Mouse (Mus musculus): ENCODE data around the gene A630073D07Rik. TPM values are rescaled to one million over a fixed set of nuclear protein-coding genes. Genes with fewer than 3 reads are reported as not detected.

A630073D07Rik gene
- polyA plus RNA-seq (2017; shearing (Covaris generic)): not detected

GRCm38 (mm10) chr6:132651426-132651825 is at the start of gene A630073D07Rik:
Gene A630073D07Rik, minus strand, starts transcription at chr6:132651526.

GRCm38 (mm10) chr6:132700907-132701306 is 49.6 kb upstream of the A630073D07Rik start, which contains the start of gene Tas2r121:
Gene Tas2r121, minus strand, starts transcription at chr6:132701007.

GRCm38 (mm10) chr6:132656653-132657052 is 5.3 kb upstream of the A630073D07Rik start, which contains the start of gene Tas2r120:
Gene Tas2r120, plus strand, starts transcription at chr6:132656953.

GRCm38 (mm10) chr6:132595613-132596012 is 55.7 kb downstream of the A630073D07Rik start, which contains the start of gene Prp2:
Gene Prp2, plus strand, starts transcription at chr6:132595913.

Other genes starting within 250 kb of the A630073D07Rik start
- gene Prh1, start 81.7 kb downstream of the A630073D07Rik start, polyA plus RNA-seq (2017; shearing (Covaris generic)): not detected
- gene Prp2, start 55.6 kb downstream of the A630073D07Rik start, polyA plus RNA-seq (2017; shearing (Covaris generic)): not detected
- not detected for gene Tas2r120, start 5.4 kb upstream of the A630073D07Rik start, polyA plus RNA-seq (2017; shearing (Covaris generic))
- not detected for gene Tas2r121, start 49.5 kb upstream of the A630073D07Rik start, polyA plus RNA-seq (2017; shearing (Covaris generic))
- gene Tas2r122, start 60.4 kb upstream of the A630073D07Rik start, polyA plus RNA-seq (2017; shearing (Covaris generic)): not detected
- not detected for gene Tas2r115, start 86.5 kb upstream of the A630073D07Rik start, polyA plus RNA-seq (2017; shearing (Covaris generic))
- gene Tas2r124, start 103.2 kb upstream of the A630073D07Rik start, polyA plus RNA-seq (2017; shearing (Covaris generic)): not detected
- gene Tas2r102, start 110.6 kb upstream of the A630073D07Rik start, polyA plus RNA-seq (2017; shearing (Covaris generic)): not detected
- not detected for gene Tas2r136, start 126.6 kb upstream of the A630073D07Rik start, polyA plus RNA-seq (2017; shearing (Covaris generic))
- not detected for gene Tas2r117, start 151.3 kb upstream of the A630073D07Rik start, polyA plus RNA-seq (2017; shearing (Covaris generic))
- gene Tas2r123, start 195.6 kb upstream of the A630073D07Rik start, polyA plus RNA-seq (2017; shearing (Covaris generic)): not detected
- gene Tas2r116, start 203.9 kb upstream of the A630073D07Rik start, polyA plus RNA-seq (2017; shearing (Covaris generic)): not detected
- gene Tas2r110, start 216.5 kb upstream of the A630073D07Rik start, polyA plus RNA-seq (2017; shearing (Covaris generic)): not detected
- gene Tas2r113, start 241.5 kb upstream of the A630073D07Rik start, polyA plus RNA-seq (2017; shearing (Covaris generic)): not detected

Measured in activated CD4-positive, CD25-positive, alpha-beta regulatory T cell, adult 9 weeks (primary cell).